ENCODE assay signal across 7 mouse cellular contexts in genomic region chr3:89395806-89396653, GRCm38 (mm10). TPM values are rescaled to one million over a fixed set of nuclear protein-coding genes. Genes with fewer than 3 reads are reported as not detected.
A peak's percentile ranks its signal among the peaks of the same experiment; 100 is the strongest.
DNase-seq lines count a peak whose midpoint lies in the region; ATAC-seq and TF ChIP-seq lines count a peak whose summit lies in the region.

No protein-coding gene starts in this region.

- DNase-seq in G1E (ENCODE audit: low spot score): peak; percentile 50
- DNase-seq in adrenal gland, postnatal 25 days: peak; percentile 61
- DNase-seq in heart, postnatal 10 days: peak; percentile 82 to 83
- peak; percentile 82 to 88 for DNase-seq in kidney, postnatal 4 days
- DNase-seq in midbrain, embryonic 10.5 days (ENCODE audit: low spot score): peak; percentile 79

- H3K27me3 ChIP-seq in G1E (ENCODE audit: insufficient read depth, low read length): no peaks in the 10 kb centered on the region
- H3K27me3 ChIP-seq in midbrain, embryonic 10.5 days (ENCODE audit: low read depth, poor library complexity, severe bottlenecking): peaks cover 31% of the 10 kb centered on the region
- no peaks in the 10 kb centered on the region for H3K27me3 ChIP-seq in stomach, embryonic 16.5 days (ENCODE audit: control insufficient read depth, insufficient read depth, low read length)

- peaks cover 51% of the 10 kb centered on the region for H3K4me1 ChIP-seq in G1E (ENCODE audit: insufficient read depth, low read depth, low read length)
- no peaks in the 10 kb centered on the region; the same call in 1 of the 2 replicates for H3K4me1 ChIP-seq in embryonic fibroblast, embryonic 13.5 days (ENCODE audit: control insufficient read depth, insufficient read depth, low read length)
- H3K4me1 ChIP-seq in midbrain, embryonic 10.5 days: peaks cover 59% of the 10 kb centered on the region
- peaks cover 18% of the 10 kb centered on the region for H3K4me1 ChIP-seq in stomach, embryonic 16.5 days (ENCODE audit: control insufficient read depth, insufficient read depth, low read length)

- intact Hi-C loops in heart, postnatal 10 days (cut with DNase I): loop anchor here (1.0 to 2.0 kb wide), 3 partner anchors 15 to 89 kb away; partner anchors contain the start of genes Cks1b, Flad1 and Shc1

- H3K9ac ChIP-seq in stomach, embryonic 16.5 days (ENCODE audit: low read length): peak overlapping the region; percentile 86

- TF ChIP-seq CTCF in G1E (IDR thresholded peaks at IDR 0.05; ENCODE audit: low read depth, low read length): peak; percentile 87
- TF ChIP-seq CTCF in embryonic fibroblast, embryonic 13.5 days (IDR thresholded peaks at IDR 0.05; ENCODE audit: borderline replicate concordance, insufficient read depth, low read length): peak; percentile 71; the same call in 1 of the 2 replicates

- TF ChIP-seq POLR2A in embryonic fibroblast, embryonic 13.5 days (IDR thresholded peaks at IDR 0.05; ENCODE audit: low read depth, low read length): no peak

- peak overlapping the region; percentile 83 for H3K4me3 ChIP-seq in G1E (ENCODE audit: low read depth, low read length)
- H3K4me3 ChIP-seq in embryonic fibroblast, embryonic 13.5 days (ENCODE audit: insufficient read depth, low read length): peak overlapping the region; percentile 70
- peak overlapping the region; percentile 61 for H3K4me3 ChIP-seq in midbrain, embryonic 10.5 days
- peak overlapping the region; percentile 81 for H3K4me3 ChIP-seq in stomach, embryonic 16.5 days (replicated peaks; ENCODE audit: low read length)

- peaks cover 29% of the 10 kb centered on the region for H3K36me3 ChIP-seq in G1E (replicated peaks)
- 0 out of 2 replicates have a peak, but pooled peaks cover 5% of the 10 kb centered on the region for H3K36me3 ChIP-seq in midbrain, embryonic 10.5 days
- no peaks in the 10 kb centered on the region for H3K36me3 ChIP-seq in stomach, embryonic 16.5 days (ENCODE audit: control insufficient read depth, insufficient read depth, low read length)

- H3K9me3 ChIP-seq in G1E (replicated peaks): no peaks in the 10 kb centered on the region
- no peaks in the 10 kb centered on the region for H3K9me3 ChIP-seq in midbrain, embryonic 10.5 days (replicated peaks)
- no peaks in the 10 kb centered on the region for H3K9me3 ChIP-seq in stomach, embryonic 16.5 days (replicated peaks; ENCODE audit: control insufficient read depth, low read length)

- peak overlapping the region; percentile 100 for H3K4me2 ChIP-seq in stomach, embryonic 16.5 days (ENCODE audit: low read depth, low read length)

- ATAC-seq in G1E (ENCODE audit: extremely low read depth, insufficient number of reproducible peaks, low FRiP score, poor library complexity, severe bottlenecking): no peak
- no peak for ATAC-seq in stomach, embryonic 16.5 days (ENCODE audit: insufficient read depth, low FRiP score)

- H3K27ac ChIP-seq in embryonic fibroblast, embryonic 13.5 days (ENCODE audit: insufficient read depth, low read length): peak overlapping the region; percentile 98
- H3K27ac ChIP-seq in midbrain, embryonic 10.5 days (replicated peaks): peak overlapping the region; percentile 79
- H3K27ac ChIP-seq in stomach, embryonic 16.5 days (ENCODE audit: low read length): peak overlapping the region; percentile 98

- WGBS in midbrain, embryonic 10.5 days: under 1% methylated on average over 44 of the region's 44 CpGs
- under 1% methylated on average over 44 of the region's 44 CpGs for WGBS in stomach, embryonic 16.5 days

RNA-seq across cellular contexts. Expression of gene Zbtb7b, which starts 1.5 kb away (rescaled TPM):
- total RNA-seq in G1E (2014; fragmentation: Nextera tagmentation) (32.9 and 34.2 TPM in 2 replicates), G1E (2017) (23.3 and 31.4 TPM in 2 replicates)
- polyA plus RNA-seq in G1E (2012): 123 and 126 TPM in 2 replicates
- total RNA-seq in adrenal gland, postnatal 25 days (2021): 98.2 and 110 TPM in 2 replicates
- 46.9 and 56.0 TPM in 2 replicates for polyA plus RNA-seq in embryonic fibroblast, embryonic 13.5 days (2011; ENCODE audit: insufficient read length, low read depth, missing spikeins)
- 10 to 100 TPM; 20.2 to 25.6 TPM for total RNA-seq in heart, postnatal 10 days (2021)
- 0.39 and 0.83 TPM in 2 replicates for polyA plus RNA-seq in midbrain, embryonic 10.5 days (2016; fragmentation: Nextera tagmentation; extraction: Ambion mirVana)
- polyA plus RNA-seq in stomach, embryonic 16.5 days (2015; fragmentation: Nextera tagmentation; extraction: Ambion mirVana): 8.0 and 9.2 TPM in 2 replicates

RNA-seq across cellular contexts. Expression of gene Lenep, which starts 6.6 kb away (rescaled TPM):
- 3.7 and 6.7 TPM in 2 replicates for total RNA-seq in G1E (2014; fragmentation: Nextera tagmentation)
- total RNA-seq in G1E (2017): 0.98 and 1.8 TPM in 2 replicates
- polyA plus RNA-seq in G1E (2012): 0.03 and 0.12 TPM in 2 replicates
- total RNA-seq in adrenal gland, postnatal 25 days (2021): 3.1 TPM in 1 of 2 replicates, not detected in the other
- polyA plus RNA-seq in embryonic fibroblast, embryonic 13.5 days (2011; ENCODE audit: insufficient read length, low read depth, missing spikeins): not detected in 2 replicates
- under 1 TPM in 1 of 2 experiments, not detected in 1; 0.64 TPM for total RNA-seq in heart, postnatal 10 days (2021)
- 0.68 and 1.2 TPM in 2 replicates for polyA plus RNA-seq in midbrain, embryonic 10.5 days (2016; fragmentation: Nextera tagmentation; extraction: Ambion mirVana)
- not detected in 2 replicates for polyA plus RNA-seq in stomach, embryonic 16.5 days (2015; fragmentation: Nextera tagmentation; extraction: Ambion mirVana)

RNA-seq across cellular contexts. Expression of gene Flad1, which starts 15.6 kb away (rescaled TPM):
- 19.7 and 22.0 TPM in 2 replicates for total RNA-seq in G1E (2014; fragmentation: Nextera tagmentation)
- 18.0 and 22.0 TPM in 2 replicates for total RNA-seq in G1E (2017)
- polyA plus RNA-seq in G1E (2012): 12.5 and 17.8 TPM in 2 replicates
- total RNA-seq in adrenal gland, postnatal 25 days (2021): 34.7 and 35.4 TPM in 2 replicates
- polyA plus RNA-seq in embryonic fibroblast, embryonic 13.5 days (2011; ENCODE audit: insufficient read length, low read depth, missing spikeins): 10.9 and 11.2 TPM in 2 replicates
- 10 to 100 TPM; 44.4 TPM for total RNA-seq in heart, postnatal 10 days (2021)
- polyA plus RNA-seq in midbrain, embryonic 10.5 days (2016; fragmentation: Nextera tagmentation; extraction: Ambion mirVana): 27.9 and 34.2 TPM in 2 replicates
- 27.5 and 28.6 TPM in 2 replicates for polyA plus RNA-seq in stomach, embryonic 16.5 days (2015; fragmentation: Nextera tagmentation; extraction: Ambion mirVana)

RNA-seq across cellular contexts. Expression of gene Cks1b, which starts 22.2 kb away (rescaled TPM):
- total RNA-seq in G1E (2014; fragmentation: Nextera tagmentation) (92.2 and 99.8 TPM in 2 replicates), G1E (2017) (182 and 184 TPM in 2 replicates)
- polyA plus RNA-seq in G1E (2012): 75.1 and 86.2 TPM in 2 replicates
- 24.8 and 26.2 TPM in 2 replicates for total RNA-seq in adrenal gland, postnatal 25 days (2021)
- polyA plus RNA-seq in embryonic fibroblast, embryonic 13.5 days (2011; ENCODE audit: insufficient read length, low read depth, missing spikeins): 142 and 174 TPM in 2 replicates
- 10 to 100 TPM; 26.6 to 26.9 TPM for total RNA-seq in heart, postnatal 10 days (2021)
- 540 and 645 TPM in 2 replicates for polyA plus RNA-seq in midbrain, embryonic 10.5 days (2016; fragmentation: Nextera tagmentation; extraction: Ambion mirVana)
- 322 and 323 TPM in 2 replicates for polyA plus RNA-seq in stomach, embryonic 16.5 days (2015; fragmentation: Nextera tagmentation; extraction: Ambion mirVana)

RNA-seq across cellular contexts. Expression of gene Shc1, which starts 22.2 kb away (rescaled TPM):
- total RNA-seq in G1E (2014; fragmentation: Nextera tagmentation) (61.7 and 124 TPM in 2 replicates), G1E (2017) (40.9 and 47.6 TPM in 2 replicates)
- 111 and 118 TPM in 2 replicates for polyA plus RNA-seq in G1E (2012)
- 74.4 and 101 TPM in 2 replicates for total RNA-seq in adrenal gland, postnatal 25 days (2021)
- polyA plus RNA-seq in embryonic fibroblast, embryonic 13.5 days (2011; ENCODE audit: insufficient read length, low read depth, missing spikeins): 224 and 227 TPM in 2 replicates
- 10 to 100 TPM; 59.1 to 62.1 TPM for total RNA-seq in heart, postnatal 10 days (2021)
- 51.8 TPM in 2 replicates for polyA plus RNA-seq in midbrain, embryonic 10.5 days (2016; fragmentation: Nextera tagmentation; extraction: Ambion mirVana)
- polyA plus RNA-seq in stomach, embryonic 16.5 days (2015; fragmentation: Nextera tagmentation; extraction: Ambion mirVana): 96.5 and 103 TPM in 2 replicates
